ENCODE assay signal across 22 mouse cellular contexts in genomic region chr15:10789371-10789770, GRCm38 (mm10).
DNase-seq lines count a peak whose midpoint lies in the region; ATAC-seq lines count a peak whose summit lies in the region.
"Had no signal": no experiment of that assay in that cellular context is flagged by ENCODE, and none has a peak within 500 bp of the region (broad histone marks: within the 10 kb centered on the region; RNA-seq: fewer than 3 reads in every experiment).

No protein-coding gene starts in this region.

- no peaks in the 10 kb centered on the region for H3K9me3 ChIP-seq in embryonic facial prominence, embryonic 15.5 days (replicated peaks)
- no peaks in the 10 kb centered on the region for H3K9me3 ChIP-seq in embryonic facial prominence, embryonic 10.5 days
- no peaks in the 10 kb centered on the region for H3K9me3 ChIP-seq in neural tube, embryonic 12.5 days
- no peaks in the 10 kb centered on the region for H3K9me3 ChIP-seq in neural tube, embryonic 15.5 days (replicated peaks)
- H3K9me3 ChIP-seq: hindbrain, embryonic 12.5 days; hindbrain, embryonic 15.5 days had no signal

- no peak overlapping the region for H3K4me3 ChIP-seq in embryonic facial prominence, embryonic 15.5 days (replicated peaks)
- H3K4me3 ChIP-seq in embryonic facial prominence, embryonic 10.5 days, result no peak overlapping the region
- H3K4me3 ChIP-seq in neural tube, embryonic 12.5 days, result no peak overlapping the region
- H3K4me3 ChIP-seq in neural tube, embryonic 15.5 days (replicated peaks), result no peak overlapping the region
- H3K4me3 ChIP-seq: gastrocnemius, adult 2 months; heart, adult 2 months; hindbrain, embryonic 12.5 days; hindbrain, embryonic 15.5 days had no signal

- H3K27me3 ChIP-seq in embryonic facial prominence, embryonic 15.5 days, result no peaks in the 10 kb centered on the region
- no peaks in the 10 kb centered on the region for H3K27me3 ChIP-seq in embryonic facial prominence, embryonic 10.5 days (replicated peaks; ENCODE audit: low read depth, poor library complexity, severe bottlenecking)
- H3K27me3 ChIP-seq in neural tube, embryonic 12.5 days (replicated peaks), result no peaks in the 10 kb centered on the region
- no peaks in the 10 kb centered on the region for H3K27me3 ChIP-seq in neural tube, embryonic 15.5 days (replicated peaks)
- H3K27me3 ChIP-seq: hindbrain, embryonic 12.5 days; hindbrain, embryonic 15.5 days had no signal

- H3K4me1 ChIP-seq in embryonic facial prominence, embryonic 15.5 days, result 0 out of 2 replicates have a peak, but pooled peaks cover 4% of the 10 kb centered on the region
- H3K4me1 ChIP-seq in embryonic facial prominence, embryonic 10.5 days, result no peaks in the 10 kb centered on the region
- 0 out of 2 replicates have a peak, but pooled peaks cover 3% of the 10 kb centered on the region for H3K4me1 ChIP-seq in neural tube, embryonic 12.5 days
- H3K4me1 ChIP-seq in neural tube, embryonic 15.5 days, result peaks cover 4% of the 10 kb centered on the region; the same call in 1 of the 2 replicates
- H3K4me1 ChIP-seq: hindbrain, embryonic 12.5 days; hindbrain, embryonic 15.5 days had no signal

- no peaks in the 10 kb centered on the region for H3K36me3 ChIP-seq in embryonic facial prominence, embryonic 15.5 days
- H3K36me3 ChIP-seq in embryonic facial prominence, embryonic 10.5 days (replicated peaks), result no peaks in the 10 kb centered on the region
- H3K36me3 ChIP-seq in neural tube, embryonic 12.5 days, result no peaks in the 10 kb centered on the region
- no peaks in the 10 kb centered on the region for H3K36me3 ChIP-seq in neural tube, embryonic 15.5 days
- H3K36me3 ChIP-seq: hindbrain, embryonic 12.5 days; hindbrain, embryonic 15.5 days had no signal

- H3K4me2 ChIP-seq in embryonic facial prominence, embryonic 15.5 days (replicated peaks), result no peak overlapping the region
- no peak overlapping the region for H3K4me2 ChIP-seq in neural tube, embryonic 12.5 days (replicated peaks)
- H3K4me2 ChIP-seq in neural tube, embryonic 15.5 days, result no peak overlapping the region
- H3K4me2 ChIP-seq: heart, embryonic 11.5 days; hindbrain, embryonic 12.5 days; hindbrain, embryonic 15.5 days had no signal

- H3K27ac ChIP-seq in embryonic facial prominence, embryonic 15.5 days (replicated peaks), result 0 out of 2 replicates have a peak overlapping the region, but pooled peaks have one; percentile 4
- H3K27ac ChIP-seq in embryonic facial prominence, embryonic 10.5 days (replicated peaks), result no peak overlapping the region
- no peak overlapping the region for H3K27ac ChIP-seq in neural tube, embryonic 12.5 days
- H3K27ac ChIP-seq in neural tube, embryonic 15.5 days (replicated peaks), result no peak overlapping the region
- H3K27ac ChIP-seq: gastrocnemius, adult 2 months; heart, adult 2 months; hindbrain, embryonic 12.5 days; hindbrain, embryonic 15.5 days had no signal

- no peak overlapping the region for H3K9ac ChIP-seq in embryonic facial prominence, embryonic 15.5 days
- no peak overlapping the region for H3K9ac ChIP-seq in neural tube, embryonic 12.5 days
- H3K9ac ChIP-seq in neural tube, embryonic 15.5 days (replicated peaks), result no peak overlapping the region
- H3K9ac ChIP-seq: forebrain, postnatal 0 days; hindbrain, embryonic 12.5 days; hindbrain, embryonic 15.5 days had no signal

- 55% methylated on average over 6 of the region's 6 CpGs for WGBS in embryonic facial prominence, embryonic 15.5 days
- 84% methylated on average over 6 of the region's 6 CpGs for whole genome bisulfite sequencing in embryonic facial prominence, embryonic 10.5 days
- WGBS in neural tube, embryonic 12.5 days, result 34% methylated on average over 6 of the region's 6 CpGs
- WGBS in neural tube, embryonic 15.5 days, result 16% methylated on average over 6 of the region's 6 CpGs

- no peak for ATAC-seq in embryonic facial prominence, embryonic 15.5 days (ENCODE audit: insufficient number of reproducible peaks, low FRiP score, low TSS enrichment, low read depth)
- peak; percentile 80 for ATAC-seq in neural tube, embryonic 12.5 days (ENCODE audit: low FRiP score, low read depth)
- ATAC-seq in neural tube, embryonic 15.5 days (ENCODE audit: low FRiP score), result no peak
- ATAC-seq: activated CD4-positive, CD25-positive, alpha-beta regulatory T cell, adult 4 months; forebrain, embryonic 14.5 days; forebrain, postnatal 0 days had no signal

- no peak for DNase-seq in embryonic facial prominence, embryonic 10.5 days (ENCODE audit: low spot score)
- DNase-seq in lung, postnatal 10 days, result peak; percentile 0
- no peak for DNase-seq in lung, postnatal 4 days
- DNase-seq: adrenal gland, adult 8-10 months; adrenal gland, postnatal 25 days; cerebellum, adult 11-12 months; cerebellum, adult 8-10 months; cerebellum, postnatal 10 days; cerebellum, postnatal 36 days; embryo, embryonic 11 days; forebrain, postnatal 0 days; gastrocnemius, adult 2 months; gastrocnemius, postnatal 14 days; heart, adult 2 months had no signal
